In the genomic region with DNA sequence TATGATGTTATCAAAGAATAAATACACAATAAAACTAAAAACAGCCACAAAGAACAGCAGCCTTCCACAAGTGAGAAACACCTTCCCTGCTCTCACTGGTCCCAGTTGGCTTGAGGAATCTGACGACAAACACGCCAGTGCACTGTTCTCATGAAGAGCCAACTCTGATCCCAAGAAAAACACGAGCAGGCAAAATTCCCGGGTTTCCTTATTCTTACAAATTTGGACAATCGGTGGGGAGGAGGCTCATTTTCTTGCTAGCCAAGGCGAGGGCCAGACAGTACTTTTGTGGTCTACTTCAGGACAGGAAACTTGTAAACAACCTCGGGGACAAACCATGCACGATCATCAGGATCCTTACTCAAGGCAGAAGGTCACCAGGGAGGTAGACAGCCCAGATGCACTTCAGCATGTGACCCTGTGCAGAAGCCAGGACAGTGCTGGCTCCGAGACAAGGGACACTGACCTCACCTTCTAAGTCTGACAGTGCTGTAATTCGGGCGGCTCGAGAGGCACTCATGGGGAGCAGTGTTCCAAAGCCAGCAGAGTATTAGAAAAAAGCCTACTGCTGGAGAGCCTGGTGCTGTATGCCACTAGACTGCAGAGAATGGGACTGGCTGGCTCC, we compare ENCODE assay signal across 8 mouse cellular contexts.
A peak's percentile ranks its signal among the peaks of the same experiment; 100 is the strongest.
DNase-seq lines count a peak whose midpoint lies in the region; ATAC-seq lines count a peak whose summit lies in the region.

No protein-coding gene starts in this region.

- no peak for ATAC-seq in megakaryocyte progenitor cell, adult 5-6 weeks (replicated peaks; ENCODE audit: poor library complexity)

- peak; percentile 12 to 13 for DNase-seq in cerebellum, adult 18-20 months
- no peak for DNase-seq in cerebellum, postnatal 14 days
- DNase-seq in gastrocnemius, adult 8-10 months (ENCODE audit: low spot score in 2 of 2), result peak; percentile 94 to 96
- DNase-seq in kidney, adult 8-10 months, result peak; percentile 78 to 83
- DNase-seq in lung, postnatal 10 days, result peak; percentile 68
- DNase-seq in embryo, embryonic 10.5 days (ENCODE audit: low spot score), result no peak
- DNase-seq in left cerebral cortex, adult 9 months (ENCODE audit: low spot score in 2 of 2), result no peak

Comparison
In these comparisons a context has a peak if more than half of its experiments do, and no peak if none do; other contexts are left out.
1. DNase-seq: peak in cerebellum, adult 18-20 months (2 of 2), gastrocnemius, adult 8-10 months (2 of 2), kidney, adult 8-10 months (2 of 2) and lung, postnatal 10 days (single experiment); none in cerebellum, postnatal 14 days (0 of 2), embryo, embryonic 10.5 days (single experiment) and left cerebral cortex, adult 9 months (0 of 2).